Mouse (Mus musculus) liver, adult 2 months (tissue): Measurements from ENCODE around the gene Slc39a8. TPM values are rescaled to one million over a fixed set of nuclear protein-coding genes. Genes with fewer than 3 reads are reported as not detected.

ENCODE experiments used
- DNase-seq: peaks from one replicate; pipeline ENCODE4 v3.0.0-alpha.2; 2011; ENCODE audit warnings: low read depth, low spot score; ENCODE audit errors: extremely low read depth
- H3K27ac ChIP-seq: fragments of 200-500 bp; replicated peaks from 2 replicates; pipeline ENCODE4 v1.5.1; 2012; ENCODE audit warnings: low read depth, mild to moderate bottlenecking, control low read depth, inconsistent platforms, low read length; ENCODE audit not compliant: insufficient read depth
- H3K27me3 ChIP-seq: fragments of 200-500 bp; 2 replicates; pipeline ENCODE4 v1.6.1; 2012; ENCODE audit warnings: mild to moderate bottlenecking, moderate library complexity, low read length, inconsistent platforms; ENCODE audit not compliant: control insufficient read depth, insufficient read depth
- H3K36me3 ChIP-seq: fragments of 200-500 bp; 2 replicates; pipeline ENCODE4 v1.6.1; 2012; ENCODE audit warnings: low read length, inconsistent platforms; ENCODE audit not compliant: control insufficient read depth, insufficient read depth
- H3K4me1 ChIP-seq: fragments of 200-500 bp; 2 replicates; pipeline ENCODE4 v1.6.1; 2011; ENCODE audit warnings: low read length; ENCODE audit not compliant: control insufficient read depth, insufficient read depth
- H3K4me3 ChIP-seq: fragments of 200-500 bp; 2 replicates; pipeline ENCODE4 v1.5.1; 2011; ENCODE audit warnings: low read depth, mild to moderate bottlenecking, control low read depth, low read length, moderate library complexity; ENCODE audit not compliant: insufficient read depth
- H3K79me2 ChIP-seq: fragments of 200-500 bp; 2 replicates; pipeline ENCODE4 v1.6.1; 2012; ENCODE audit warnings: inconsistent platforms, mild to moderate bottlenecking, low read length, moderate library complexity; ENCODE audit not compliant: control insufficient read depth, insufficient read depth
- H3K9ac ChIP-seq: fragments of 200-500 bp; 2 replicates; pipeline ENCODE4 v1.6.1; 2012; ENCODE audit warnings: low read depth, mild to moderate bottlenecking, control low read depth, inconsistent platforms, low read length
- CTCF ChIP-seq: fragments of 200-500 bp; IDR thresholded peaks from 2 replicates; pipeline ENCODE4 v1.5.1; 2011; ENCODE audit warnings: low read depth, low read length, control low read depth
- POLR2A ChIP-seq: fragments of 200-500 bp; IDR thresholded peaks from 2 replicates; pipeline ENCODE4 v1.6.1; 2011; ENCODE audit warnings: low read length, control low read depth; ENCODE audit not compliant: insufficient read depth; ENCODE audit errors: extremely low read depth
- whole genome bisulfite sequencing: fragments of 180-500 bp; shearing (Covaris S2); methylation state at CpG from one replicate; pipeline ENCODE4 v1.1.7; 2018; 5-methylcytosine and 5-hydroxymethylcytosine counted together
- polyA plus RNA-seq: library from polyadenylated mRNA; depleted of rRNA; stranded (reverse); fragments of >200 nt; gene quantifications from 2 replicates; pipeline ENCODE4 v1.2.3, GENCODE M21; 2012
- total RNA-seq: library from RNA; depleted of rRNA; stranded (reverse); fragments of >200 nt; gene quantifications from 2 replicates; pipeline ENCODE4 v1.2.3, GENCODE M21; 2014

Slc39a8 gene
- total and polyA plus RNA-seq, 2 experiments, result 14.0 to 30.0 TPM

DNA sequence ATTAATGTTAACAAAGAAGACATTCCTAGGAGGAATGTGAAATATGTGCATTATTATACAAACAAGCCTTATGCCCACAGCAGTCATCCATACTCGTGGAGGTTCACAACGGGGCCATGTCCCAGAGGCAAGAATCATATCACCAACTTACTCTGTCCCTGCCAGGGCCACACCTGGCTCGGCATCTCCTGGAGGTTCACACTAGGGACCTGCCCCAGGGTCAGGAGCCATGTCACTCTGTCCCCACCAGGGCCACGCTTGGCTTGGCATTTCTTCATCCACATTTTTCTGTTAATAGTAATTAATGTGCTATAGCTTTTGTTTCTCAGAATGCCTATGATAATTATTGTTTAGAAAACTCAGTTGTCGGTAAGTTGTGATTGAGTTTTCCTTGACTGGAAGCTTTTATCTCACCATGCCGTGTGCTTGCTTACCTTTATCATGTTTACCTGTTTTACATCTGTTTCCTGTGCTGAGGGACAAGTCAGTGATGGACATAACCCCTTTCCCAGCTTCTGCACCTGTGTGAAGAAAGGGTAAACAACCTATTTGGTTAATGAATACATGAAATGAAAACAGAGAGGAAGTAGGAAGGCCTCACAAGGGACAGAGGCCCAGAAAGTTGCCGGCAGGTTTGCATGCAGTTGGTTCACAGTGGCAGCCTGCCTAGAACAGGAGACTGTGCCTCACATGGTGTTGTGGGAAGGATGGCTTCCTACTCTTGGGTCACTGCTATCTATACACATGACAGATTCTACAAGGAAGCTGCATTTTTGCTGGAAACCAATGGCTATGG is 16.8 kb downstream of the Slc39a8 start:
- no peaks in the 10 kb centered on the region for H3K27me3 ChIP-seq
- no peaks in the 10 kb centered on the region; the same call in 1 of the 2 replicates for H3K79me2 ChIP-seq
- peak; percentile 73 for DNase-seq
- no peak overlapping the region for H3K27ac ChIP-seq
- TF ChIP-seq POLR2A (no peak), CTCF (no peak)
- no peak overlapping the region for H3K9ac ChIP-seq
- 25% methylated on average over 7 of the region's 7 CpGs for WGBS
- H3K4me1 ChIP-seq, result peaks cover 2% of the 10 kb centered on the region; the same call in 1 of the 2 replicates
- no peaks in the 10 kb centered on the region for H3K36me3 ChIP-seq
- no peak overlapping the region for H3K4me3 ChIP-seq

DNA sequence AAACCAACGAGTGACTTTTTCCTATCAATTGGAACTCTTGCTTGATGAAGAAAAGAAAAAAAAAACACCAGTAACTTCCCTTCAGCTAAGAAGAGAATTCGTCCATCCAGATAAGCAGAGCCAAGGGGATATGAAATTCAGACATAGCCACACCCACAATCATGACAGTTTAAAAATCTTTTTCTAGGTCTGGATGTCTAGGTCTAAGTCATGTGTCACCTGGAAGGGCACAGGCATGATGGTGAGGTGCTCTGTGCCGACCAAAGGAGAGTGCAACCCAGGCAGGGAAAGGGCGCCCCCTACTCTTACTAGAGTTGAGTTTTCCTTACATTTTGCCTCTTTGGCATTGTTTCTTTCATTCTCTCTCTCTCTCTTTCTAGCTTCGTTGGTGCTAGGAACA is 18.1 kb downstream of the Slc39a8 start:
- no peaks in the 10 kb centered on the region for H3K36me3 ChIP-seq
- H3K27me3 ChIP-seq, result no peaks in the 10 kb centered on the region
- no peak overlapping the region for H3K4me3 ChIP-seq
- TF ChIP-seq POLR2A (no peak), CTCF (0 out of 2 replicates have a peak, but pooled peaks have one; percentile 4)
- DNase-seq, result no peak
- 66% methylated on average over 5 of the region's 5 CpGs for WGBS
- H3K27ac ChIP-seq, result no peak overlapping the region
- H3K9ac ChIP-seq, result no peak overlapping the region
- no peaks in the 10 kb centered on the region; the same call in 1 of the 2 replicates for H3K79me2 ChIP-seq
- H3K4me1 ChIP-seq, result peaks cover 2% of the 10 kb centered on the region; the same call in 1 of the 2 replicates

DNA sequence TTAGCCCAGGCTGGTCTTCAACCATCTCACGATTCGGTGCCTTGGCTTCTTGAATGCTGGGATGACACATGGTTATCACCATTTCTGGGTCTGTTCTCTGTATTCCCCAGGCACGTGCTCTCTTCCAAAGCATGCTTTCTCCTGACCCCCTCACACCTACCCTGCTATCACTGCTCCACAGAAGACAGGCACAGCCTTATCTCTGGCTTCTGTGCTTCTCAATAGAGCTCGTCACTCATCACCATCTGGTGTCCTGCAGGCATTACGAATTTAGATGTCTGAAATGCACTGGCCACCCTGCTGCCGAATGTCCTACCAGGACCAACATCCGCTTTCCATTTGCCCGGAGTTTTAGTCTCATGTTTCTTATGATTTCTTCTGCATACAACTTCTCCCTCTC is 18.6 kb downstream of the Slc39a8 start:
- Histone ChIP-seq H3K36me3 (no peaks in the 10 kb centered on the region), H3K27ac (no peak overlapping the region), H3K9ac (no peak overlapping the region), H3K79me2 (no peaks in the 10 kb centered on the region; the same call in 1 of the 2 replicates), H3K4me3 (no peak overlapping the region), H3K27me3 (no peaks in the 10 kb centered on the region), H3K4me1 (peaks cover 2% of the 10 kb centered on the region; the same call in 1 of the 2 replicates)
- WGBS, result 88% methylated on average over 8 of the region's 8 CpGs
- TF ChIP-seq POLR2A, result no peak
- TF ChIP-seq CTCF, result no peak
- no peak for DNase-seq

DNA sequence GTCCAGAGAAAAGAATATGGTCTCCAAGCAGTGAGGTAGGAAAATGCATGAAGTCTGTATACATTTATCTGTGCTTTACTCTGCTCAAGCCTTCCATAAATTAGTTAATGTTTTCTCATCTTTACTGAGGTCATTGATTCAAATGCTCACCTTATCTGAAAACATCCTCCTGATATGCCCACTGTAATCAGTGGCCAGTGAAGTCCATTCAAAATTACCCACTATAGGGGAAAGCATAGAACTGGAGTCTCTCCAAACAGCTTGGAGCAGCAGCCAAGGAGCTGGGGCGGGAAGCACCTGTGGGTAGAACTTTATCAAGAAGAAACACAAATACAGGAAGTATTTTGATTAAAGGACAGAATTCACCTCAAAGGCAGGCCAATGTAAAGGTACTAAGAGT is 19.8 kb downstream of the Slc39a8 start:
- peaks cover 4% of the 10 kb centered on the region; the same call in 1 of the 2 replicates for H3K36me3 ChIP-seq
- no peaks in the 10 kb centered on the region for H3K27me3 ChIP-seq
- 92% methylated on average over 1 of the region's 1 CpGs for WGBS
- DNase-seq, result no peak
- H3K79me2 ChIP-seq, result no peaks in the 10 kb centered on the region; the same call in 1 of the 2 replicates
- no peak overlapping the region for H3K4me3 ChIP-seq
- H3K9ac ChIP-seq, result no peak overlapping the region
- peaks cover 2% of the 10 kb centered on the region; the same call in 1 of the 2 replicates for H3K4me1 ChIP-seq
- H3K27ac ChIP-seq, result no peak overlapping the region
- no peak for TF ChIP-seq CTCF
- TF ChIP-seq POLR2A, result no peak

DNA sequence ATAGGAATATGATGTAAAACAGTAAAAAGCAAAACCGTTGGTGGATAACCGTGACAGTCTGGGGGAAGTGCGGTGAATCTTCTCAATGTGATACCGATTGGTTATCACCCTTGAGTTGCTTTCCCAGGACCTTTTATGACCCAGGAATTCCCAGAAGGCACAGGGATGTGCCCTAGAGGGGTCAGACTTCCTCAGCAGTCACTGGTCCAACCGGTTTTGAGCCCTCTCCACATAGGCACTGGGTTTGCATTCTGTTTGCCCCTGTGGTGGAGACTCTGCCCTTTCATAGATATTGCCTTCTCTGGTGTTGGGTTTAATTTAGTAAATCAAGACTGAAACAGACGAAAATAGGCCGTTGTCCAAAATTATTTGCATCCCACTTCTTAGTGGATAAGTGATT is 20.8 kb downstream of the Slc39a8 start:
- Histone ChIP-seq H3K4me1 (peaks cover 2% of the 10 kb centered on the region; the same call in 1 of the 2 replicates), H3K36me3 (peaks cover 4% of the 10 kb centered on the region; the same call in 1 of the 2 replicates), H3K27me3 (no peaks in the 10 kb centered on the region), H3K4me3 (no peak overlapping the region), H3K9ac (no peak overlapping the region), H3K79me2 (no peaks in the 10 kb centered on the region; the same call in 1 of the 2 replicates), H3K27ac (no peak overlapping the region)
- TF ChIP-seq POLR2A (no peak), CTCF (no peak)
- WGBS, result 69% methylated on average over 7 of the region's 7 CpGs
- no peak for DNase-seq

DNA sequence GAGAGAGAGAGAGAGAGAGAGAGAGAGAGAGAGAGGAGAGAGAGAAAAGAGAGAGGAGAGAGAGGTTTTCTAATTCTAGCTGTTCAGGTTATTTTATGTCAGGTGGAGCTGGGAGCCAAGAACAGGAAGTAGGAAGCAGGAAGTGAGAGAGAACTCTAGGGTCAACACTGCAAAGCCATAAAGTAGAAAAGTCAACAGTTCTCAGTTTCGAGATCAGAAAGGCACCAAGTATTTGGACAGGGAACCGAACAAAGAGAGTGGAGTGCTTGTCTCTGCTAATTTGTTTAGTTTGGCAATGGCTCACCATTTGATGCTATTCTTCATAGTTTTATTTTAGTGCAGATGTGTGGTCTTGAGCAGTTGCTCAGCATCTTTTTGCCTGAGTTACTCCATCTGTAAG is 26.5 kb downstream of the Slc39a8 start:
- H3K79me2 ChIP-seq, result no peaks in the 10 kb centered on the region; the same call in 1 of the 2 replicates
- H3K27me3 ChIP-seq, result no peaks in the 10 kb centered on the region
- peaks cover 4% of the 10 kb centered on the region; the same call in 1 of the 2 replicates for H3K36me3 ChIP-seq
- TF ChIP-seq POLR2A, result no peak
- TF ChIP-seq CTCF, result no peak
- H3K9ac ChIP-seq, result no peak overlapping the region
- H3K4me3 ChIP-seq, result no peak overlapping the region
- DNase-seq, result no peak
- H3K4me1 ChIP-seq, result no peaks in the 10 kb centered on the region
- H3K27ac ChIP-seq, result no peak overlapping the region
- 15% methylated on average over 2 of the region's 2 CpGs for WGBS
